Mouse (Mus musculus): ENCODE measurements at regions not wholly inside any gene's neighbourhood (a gene's known extent, or its start where the extent isn't known, plus 50 kb on each side); places are given as distances from the start of the nearest gene placed in this dataset.
"Not testable (repeated sequence)": the region's sequence is repeated elsewhere in the genome, so short reads cannot be mapped to it uniquely, and the experiment has no call there.

DNA sequence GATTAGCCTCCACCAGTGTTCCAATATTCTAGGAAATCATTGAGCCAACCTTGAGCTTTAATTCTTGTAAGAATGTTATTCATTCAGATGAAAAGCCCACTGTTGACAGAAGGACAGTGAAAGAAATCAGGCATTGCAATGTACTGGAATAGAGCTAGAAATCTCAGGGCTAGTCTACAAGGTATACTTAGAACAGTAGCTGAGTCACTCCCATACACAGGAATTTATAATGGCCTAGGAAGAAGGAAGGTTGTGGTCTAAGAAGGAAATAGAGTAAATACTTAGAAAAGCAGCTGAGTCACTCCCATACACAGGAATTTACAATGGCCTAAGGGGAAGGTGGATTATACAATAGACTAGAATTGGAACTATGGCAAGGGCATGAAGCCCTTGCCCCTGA, 174.6 kb downstream of the Fam181b start:
- not testable (repeated sequence) for DNase-seq (ENCODE audit: low read depth, low spot score)

DNA sequence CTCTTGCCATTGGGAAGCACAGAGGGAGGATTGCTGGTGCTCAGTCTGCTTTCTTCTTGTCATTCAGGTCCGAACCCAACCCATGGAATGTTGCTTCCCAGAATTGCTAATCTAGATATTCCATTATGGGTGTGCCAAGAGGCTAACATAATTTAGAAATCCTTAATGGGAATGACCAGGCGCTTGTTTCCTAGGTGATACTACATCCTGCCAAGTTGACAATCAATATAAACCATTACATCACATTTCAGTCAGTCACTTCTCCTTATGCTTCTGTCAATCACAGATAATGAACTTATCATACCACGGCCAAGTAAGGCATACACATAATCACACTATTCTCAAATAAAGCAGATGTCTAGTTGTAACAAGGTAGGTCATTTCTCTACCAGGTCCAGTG, 206.1 kb downstream of the Fam181b start:
- DNase-seq (ENCODE audit: low read depth, low spot score): no peak

DNA sequence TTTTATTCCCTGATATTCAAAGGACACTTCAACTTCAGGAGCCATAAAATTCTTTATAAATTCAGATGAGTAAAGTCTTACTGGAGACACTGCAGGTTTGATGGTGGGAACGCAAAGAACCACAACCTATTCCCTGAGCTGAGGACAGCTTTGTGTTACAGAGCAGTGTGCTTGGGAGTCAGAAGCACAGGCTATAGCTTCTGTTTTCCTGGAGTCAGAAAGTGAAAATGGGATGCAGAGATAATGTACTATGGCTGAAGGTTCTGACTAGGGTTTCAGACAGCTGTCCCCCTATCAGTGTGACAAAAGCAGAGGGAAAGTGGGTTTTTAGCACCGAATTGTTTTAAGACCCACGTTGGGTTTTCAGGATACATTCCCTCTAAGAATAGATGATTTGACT, 211.8 kb downstream of the Fam181b start:
- DNase-seq (ENCODE audit: low read depth, low spot score): no peak

DNA sequence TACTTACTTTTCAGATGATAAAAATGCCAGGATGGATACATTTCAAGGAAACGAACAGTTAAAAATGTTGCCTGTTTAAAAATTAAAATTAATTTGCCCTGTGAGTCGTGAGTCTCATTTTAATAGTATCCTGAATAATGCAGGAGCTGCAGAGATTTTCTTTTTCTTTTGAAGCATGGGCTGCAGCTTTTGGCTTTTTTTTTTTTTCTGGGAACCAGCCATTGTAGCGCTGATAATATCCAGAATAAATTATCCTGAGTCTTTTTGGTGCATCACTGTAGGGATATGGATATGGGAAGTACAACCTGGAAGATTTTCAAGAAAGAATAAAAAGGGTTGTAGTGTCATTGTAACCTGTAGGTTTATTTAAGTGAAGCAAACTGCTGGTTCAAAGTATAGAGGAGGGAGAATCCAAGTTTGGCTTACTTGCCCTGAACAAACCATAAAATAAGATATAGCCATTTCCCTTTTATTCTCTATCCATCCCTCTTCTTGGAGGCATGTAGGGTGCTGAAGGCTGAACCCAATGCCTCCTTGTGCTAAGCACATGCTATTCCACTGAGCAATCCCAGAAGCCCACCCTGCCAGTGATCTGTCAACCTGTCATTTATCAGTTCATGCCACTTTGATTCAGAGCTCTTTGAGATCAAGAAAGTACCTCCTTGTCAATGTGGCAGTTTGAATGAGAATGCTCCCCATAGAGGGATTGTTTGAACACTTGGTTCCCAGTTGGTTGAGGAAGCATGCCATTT, 212.5 kb downstream of the Fam181b start:
- no peak for DNase-seq (ENCODE audit: low read depth, low spot score)

DNA sequence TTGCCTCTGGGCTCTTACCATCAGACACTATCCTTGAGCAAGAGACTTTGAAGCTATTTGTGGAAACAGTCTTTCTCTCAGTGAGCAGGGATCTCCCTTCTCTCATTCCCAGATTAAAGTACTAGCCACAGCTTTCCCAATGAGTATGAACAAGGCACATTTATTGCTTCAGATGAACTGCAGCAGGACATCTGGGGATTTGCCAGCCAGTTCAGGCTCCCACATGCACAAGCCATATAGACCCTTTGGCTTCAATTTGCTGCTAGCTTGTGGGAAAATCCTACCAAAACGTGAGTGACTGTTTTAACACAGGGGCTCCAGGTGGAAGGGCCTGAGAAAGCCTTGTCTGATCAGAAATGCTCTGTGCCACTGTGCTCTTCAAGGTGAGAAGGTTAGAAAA, 233.1 kb downstream of the Fam181b start:
- no peak for DNase-seq (ENCODE audit: low read depth, low spot score)

DNA sequence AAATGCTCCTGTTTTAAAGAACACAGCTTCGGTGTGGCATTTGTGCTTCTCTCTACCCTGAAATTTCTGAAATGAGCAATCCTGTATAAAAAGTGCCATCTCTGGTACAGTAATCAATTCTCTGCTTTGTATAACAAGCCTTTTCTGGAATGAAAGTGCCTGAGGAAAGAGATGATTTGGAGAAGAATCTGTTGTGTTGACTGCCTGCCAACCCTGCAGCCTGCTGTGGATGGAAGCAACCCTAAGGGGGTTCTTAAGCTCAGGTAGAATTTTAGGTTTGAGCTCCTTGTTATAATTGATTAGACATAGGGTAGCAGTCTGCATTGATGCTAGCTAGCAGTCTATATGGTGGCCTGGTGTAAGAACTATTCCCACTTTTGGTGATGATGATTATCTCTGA, 251.7 kb downstream of the Fam181b start:
- no peak for DNase-seq (ENCODE audit: low read depth, low spot score)

DNA sequence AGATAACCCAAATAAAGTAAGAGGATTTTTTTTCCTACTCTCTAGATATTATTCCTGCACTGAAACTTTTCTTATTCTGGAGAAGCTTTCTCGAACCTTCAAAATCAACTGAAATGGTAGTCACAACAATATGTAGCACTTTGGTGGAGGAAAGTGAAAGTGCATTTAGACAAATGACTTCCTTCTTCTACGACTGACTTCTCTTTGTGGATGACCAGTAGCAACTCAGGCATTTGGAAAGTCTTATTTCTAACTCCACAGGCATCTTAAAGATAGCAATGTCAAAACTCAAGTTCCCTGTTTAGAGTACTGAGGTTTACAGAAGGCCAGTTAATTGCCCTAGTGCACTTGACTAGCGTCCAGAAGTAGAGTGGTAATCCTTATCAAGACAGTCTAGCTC, 252.5 kb downstream of the Fam181b start:
- DNase-seq (ENCODE audit: low read depth, low spot score): no peak

DNA sequence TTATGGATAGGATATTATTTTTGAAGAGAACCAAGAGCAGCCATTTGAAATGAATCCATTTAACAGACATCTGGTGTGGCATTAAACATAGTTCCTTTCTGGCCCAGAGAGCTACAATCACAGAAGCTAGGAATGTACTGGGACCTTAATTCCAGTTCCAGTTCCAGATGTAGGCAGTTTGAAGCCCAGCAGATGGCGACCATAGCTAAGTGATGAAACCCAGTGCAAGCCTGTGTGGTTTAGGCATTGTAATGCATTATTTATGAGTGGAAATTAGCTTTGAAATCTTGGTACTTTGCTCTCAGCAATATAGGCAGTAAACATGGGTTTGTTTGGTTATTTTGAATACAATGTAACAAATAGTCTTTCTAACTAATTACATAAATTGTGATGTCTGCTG, 256.8 kb downstream of the Fam181b start:
- DNase-seq (ENCODE audit: low read depth, low spot score): peak; percentile 49
